Mouse (Mus musculus) CH12.LX (cell line): ENCODE data around the gene Nid2. TPM values are rescaled to one million over a fixed set of nuclear protein-coding genes. Genes with fewer than 3 reads are reported as not detected.
A peak's percentile ranks its signal among the peaks of the same experiment; 100 is the strongest.

Experiments
- DNase-seq: peaks from one replicate; pipeline ENCODE4 v3.0.0-alpha.2; 2013; ENCODE audit errors: extremely low read depth
- H3K27ac ChIP-seq: 2 replicates; pipeline ENCODE4 v1.5.1; 2012; ENCODE audit warnings: low read depth, mild to moderate bottlenecking, control low read depth, moderate library complexity; ENCODE audit not compliant: insufficient read depth
- H3K27me3 ChIP-seq: replicated peaks from 2 replicates; pipeline ENCODE3; 2012; ENCODE audit warnings: inconsistent platforms
- H3K36me3 ChIP-seq, 2 experiments: replicated peaks in 1 of 2; 2 replicates each; pipeline versions ENCODE3 to v1.6.1; 2012; ENCODE audit warnings: inconsistent platforms in 1 of 2, low read length in 1 of 2, mild to moderate bottlenecking in 1 of 2, mixed read lengths in 1 of 2, moderate library complexity in 1 of 2; ENCODE audit not compliant: control insufficient read depth in 1 of 2, insufficient read depth in 1 of 2
- H3K4me1 ChIP-seq, 2 experiments: 2 replicates each; pipeline ENCODE4 v1.6.1; 2012; ENCODE audit warnings: inconsistent platforms in 1 of 2, moderate library complexity in 1 of 2; ENCODE audit not compliant: insufficient read depth in 2 of 2, control insufficient read depth in 1 of 2
- H3K4me2 ChIP-seq: 2 replicates; pipeline ENCODE4 v1.6.1; 2012; ENCODE audit warnings: low read depth, mild to moderate bottlenecking, control low read depth; ENCODE audit not compliant: poor library complexity, insufficient read depth, severe bottlenecking
- H3K4me3 ChIP-seq, 3 experiments: fragments of 150-350 bp in 1 of 3; sonication (generic) in 1 of 3; replicated peaks in 1 of 3; 2 replicates each; pipeline versions ENCODE3 to v1.5.1; 2011 to 2012; ENCODE audit warnings: low read depth in 2 of 3, low read length in 2 of 3, mild to moderate bottlenecking in 2 of 3, moderate library complexity in 2 of 3, control low read depth in 1 of 3, improper control_type of control experiment in 1 of 3, inconsistent platforms in 1 of 3, mixed read lengths in 1 of 3; ENCODE audit not compliant: poor library complexity in 1 of 3
- H3K79me2 ChIP-seq: replicated peaks from 2 replicates; pipeline ENCODE4 v1.6.1; 2012; ENCODE audit warnings: mild to moderate bottlenecking, moderate library complexity; ENCODE audit not compliant: control insufficient read depth, poor library complexity, insufficient read depth, severe bottlenecking; ENCODE audit errors: extremely low read depth
- H3K9ac ChIP-seq: 2 replicates; pipeline ENCODE4 v1.6.1; 2012; ENCODE audit warnings: low read depth, mild to moderate bottlenecking, control low read depth, moderate library complexity; ENCODE audit not compliant: insufficient read depth
- H3K9me3 ChIP-seq: replicated peaks from 2 replicates; pipeline ENCODE3; 2012; ENCODE audit warnings: low read length, inconsistent platforms, mixed read lengths
- BHLHE40 ChIP-seq: IDR thresholded peaks from 2 replicates; pipeline ENCODE4 v1.6.1; 2011; ENCODE audit warnings: mild to moderate bottlenecking, low read depth, low read length, improper control_type of control experiment
- CTCF ChIP-seq, 2 experiments: IDR thresholded peaks in 1 of 2; conservative IDR thresholded peaks in 1 of 2; 2 replicates each; pipeline ENCODE4 v1.5.1; 2011 to 2012; ENCODE audit warnings: low read depth in 2 of 2, low read length in 2 of 2, improper control_type of control experiment in 1 of 2, inconsistent platforms in 1 of 2, mild to moderate bottlenecking in 1 of 2, moderate library complexity in 1 of 2
- E2F4 ChIP-seq: IDR thresholded peaks from 2 replicates; pipeline ENCODE4 v1.6.1; 2011; ENCODE audit warnings: low read depth, low read length, improper control_type of control experiment; ENCODE audit not compliant: insufficient replicate concordance
- ETS1 ChIP-seq: conservative IDR thresholded peaks from 2 replicates; pipeline ENCODE4 v1.6.1; 2012; ENCODE audit warnings: low read depth, mild to moderate bottlenecking, inconsistent platforms, low read length, improper control_type of control experiment, moderate library complexity
- HCFC1 ChIP-seq: IDR thresholded peaks from 2 replicates; pipeline ENCODE4 v1.6.1; 2012; ENCODE audit warnings: low read depth, mild to moderate bottlenecking, inconsistent platforms, low read length, improper control_type of control experiment
- IRF4 ChIP-seq: IDR thresholded peaks from 2 replicates; pipeline ENCODE4 v1.6.1; 2014; ENCODE audit warnings: low read depth, mild to moderate bottlenecking, inconsistent platforms, low read length, improper control_type of control experiment
- JUN ChIP-seq: IDR thresholded peaks from 2 replicates; pipeline ENCODE4 v1.6.1; 2011; ENCODE audit warnings: low read depth, mild to moderate bottlenecking, low read length, improper control_type of control experiment, moderate library complexity; ENCODE audit not compliant: insufficient read depth
- JUND ChIP-seq: conservative IDR thresholded peaks from 2 replicates; pipeline ENCODE4 v1.6.1; 2011; ENCODE audit warnings: low read depth, low read length, improper control_type of control experiment
- MAFK ChIP-seq: IDR thresholded peaks from 2 replicates; pipeline ENCODE4 v1.6.1; 2011; ENCODE audit warnings: low read length, improper control_type of control experiment; ENCODE audit not compliant: insufficient replicate concordance
- NRF1 ChIP-seq: IDR thresholded peaks from 2 replicates; pipeline ENCODE4 v1.6.1; 2014; ENCODE audit warnings: low read depth, mild to moderate bottlenecking, inconsistent platforms, low read length, improper control_type of control experiment, moderate library complexity
- PAX5 ChIP-seq: IDR thresholded peaks from 2 replicates; pipeline ENCODE4 v1.6.1; 2012; ENCODE audit warnings: low read length, inconsistent platforms, mixed read lengths
- POLR2A ChIP-seq: IDR thresholded peaks from 2 replicates; pipeline ENCODE4 v1.6.1; 2011; ENCODE audit warnings: low read depth, mild to moderate bottlenecking, improper control_type of control experiment, low read length
- RAD21 ChIP-seq: IDR thresholded peaks from 2 replicates; pipeline ENCODE4 v1.6.1; 2011; ENCODE audit warnings: low read depth, mild to moderate bottlenecking, low read length, improper control_type of control experiment, moderate library complexity
- SMC3 ChIP-seq: IDR thresholded peaks from 2 replicates; pipeline ENCODE4 v1.6.1; 2011; ENCODE audit warnings: low read depth, low read length, improper control_type of control experiment
- TCF12 ChIP-seq: IDR thresholded peaks from 2 replicates; pipeline ENCODE4 v1.6.1; 2014; ENCODE audit warnings: low read depth, mild to moderate bottlenecking, inconsistent platforms, low read length, improper control_type of control experiment
- UBTF ChIP-seq: IDR thresholded peaks from 2 replicates; pipeline ENCODE4 v1.6.1; 2012; ENCODE audit warnings: low read depth, mild to moderate bottlenecking, inconsistent platforms, low read length, improper control_type of control experiment, moderate library complexity
- USF1 ChIP-seq: IDR thresholded peaks from 2 replicates; pipeline ENCODE4 v1.6.1; 2014; ENCODE audit warnings: low read depth, mild to moderate bottlenecking, inconsistent platforms, low read length, improper control_type of control experiment
- ZC3H11A ChIP-seq: IDR thresholded peaks from 2 replicates; pipeline ENCODE4 v1.6.1; 2012; ENCODE audit warnings: low read depth, mild to moderate bottlenecking, inconsistent platforms, low read length, improper control_type of control experiment
- ZKSCAN1 ChIP-seq: IDR thresholded peaks from 2 replicates; pipeline ENCODE4 v1.6.1; 2012; ENCODE audit warnings: low read depth, inconsistent platforms, low read length, improper control_type of control experiment, borderline replicate concordance
- ZMIZ1 ChIP-seq: IDR thresholded peaks from 2 replicates; pipeline ENCODE4 v1.6.1; 2012; ENCODE audit warnings: low read depth, mild to moderate bottlenecking, inconsistent platforms, low read length, improper control_type of control experiment
- ZNF384 ChIP-seq: IDR thresholded peaks from 2 replicates; pipeline ENCODE4 v1.6.1; 2012; ENCODE audit warnings: low read depth, low read length, improper control_type of control experiment, inconsistent platforms
- dilution Hi-C: fragments of 300-500 bp; cut with MboI; formaldehyde crosslinking; loops from 2 replicates; pipeline ENCODE4 v1.14.3; 2020; ENCODE audit warnings: low sequenced_read_pairs; ENCODE audit not compliant: extremely low pct_unique_long_range_greater_than_20kb, extremely low pct_ligation_motif_present
- in situ Hi-C: fragments of 300-500 bp; cut with MboI; formaldehyde crosslinking; loops from 3 replicates; pipeline ENCODE4 v1.14.3; 2019; ENCODE audit warnings: low sequenced_read_pairs, low pct_ligation_motif_present, low pct_unique_long_range_greater_than_20kb, mixed read lengths
- polyA plus RNA-seq: library from polyadenylated mRNA; unstranded; fragments of >175 nt; gene quantifications from 2 replicates; pipeline ENCODE4 v1.2.1, GENCODE M21; 2012; ENCODE audit warnings: low read depth; ENCODE audit not compliant: insufficient read length
- total RNA-seq, 2 experiments: library from RNA; depleted of rRNA; stranded (reverse); fragments of 300-350 nt in 1 of 2; fragments of >200 nt in 1 of 2; gene quantifications; 2 replicates each; pipeline ENCODE4 v1.2.3; 2012 to 2014

The Nid2 gene
- total and polyA plus RNA-seq, 3 experiments, result 0.58 to 2.1 (median 1.3) TPM

DNA sequence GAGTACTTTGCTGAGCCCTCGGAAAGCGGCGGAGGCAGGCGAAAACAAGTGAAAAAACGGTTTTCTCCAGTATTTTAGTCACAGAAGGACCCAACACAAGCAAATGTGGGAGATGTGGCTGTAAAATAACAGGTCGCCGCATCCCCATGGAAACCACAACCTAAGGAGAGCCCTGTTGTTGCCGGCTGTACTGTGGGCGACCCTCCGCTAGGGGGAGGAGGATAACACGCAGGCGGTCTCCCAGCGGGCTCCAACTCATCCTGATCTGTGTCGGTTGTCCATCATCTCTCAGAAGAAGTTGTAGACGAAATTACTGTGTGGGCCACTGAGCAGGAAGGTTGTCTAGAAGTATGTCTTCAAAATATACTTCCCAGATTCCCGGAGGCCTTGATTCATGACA is 45.4 kb upstream of the Nid2 start (continued):
- TF ChIP-seq IRF4 (no peak), BHLHE40 (no peak), E2F4 (no peak)

DNA sequence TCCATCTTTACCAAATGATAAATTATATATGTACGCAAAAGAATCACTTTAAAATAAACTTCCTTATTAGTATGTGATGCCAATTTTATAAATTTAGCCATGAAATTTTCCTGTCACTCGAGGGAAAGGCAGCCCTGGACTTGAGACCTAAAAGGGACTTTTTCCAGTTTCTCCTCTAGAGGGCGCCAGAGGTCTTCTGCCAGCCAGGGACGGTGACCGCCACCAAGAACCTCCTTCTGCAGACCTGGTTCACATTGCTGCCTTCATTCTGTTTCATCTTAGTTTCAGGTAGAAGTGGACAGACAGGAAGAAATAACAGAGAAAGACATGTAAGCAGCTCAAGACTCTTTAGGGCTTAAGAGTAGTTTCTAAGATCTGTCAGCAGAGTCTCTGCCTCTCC is 44.6 kb upstream of the Nid2 start:
- Histone ChIP-seq H3K4me1 (peaks cover 3 to 5% of the 10 kb centered on the region in 2 experiments; a peak in 3 of 4 replicates), H3K27ac (no peak overlapping the region), H3K36me3 (no peaks in the 10 kb centered on the region), H3K79me2 (no peaks in the 10 kb centered on the region), H3K9ac (no peak overlapping the region), H3K4me2 (peak overlapping the region; percentile 85; the same call in 1 of the 2 replicates), H3K9me3 (peaks cover 2% of the 10 kb centered on the region), H3K4me3 (no peak overlapping the region), H3K27me3 (no peaks in the 10 kb centered on the region)
- DNase-seq, result peak; percentile 71
- dilution Hi-C loops (no loop called here), in situ Hi-C loops (loop anchor here (5.0 to 25.0 kb wide), 4 partner anchors 131 to 531 kb away; no protein-coding TSS in a partner anchor)
- TF ChIP-seq HCFC1, result no peak
- no peak for TF ChIP-seq MAFK
- peak; percentile 83 for TF ChIP-seq SMC3
- no peak for TF ChIP-seq USF1
- no peak for TF ChIP-seq ZNF384
- no peak for TF ChIP-seq PAX5
- no peak for TF ChIP-seq POLR2A
- TF ChIP-seq JUN, result no peak
- TF ChIP-seq NRF1, result no peak
- TF ChIP-seq ZKSCAN1, result no peak
- no peak for TF ChIP-seq ZMIZ1
- no peak for TF ChIP-seq BHLHE40
- TF ChIP-seq RAD21, result peak; percentile 93
- peak; percentile 62 for TF ChIP-seq ZC3H11A
- peak; percentile 74 to 92 for TF ChIP-seq CTCF (conservative IDR thresholded peaks at IDR 0.05 in 1 of 2, IDR thresholded peaks at IDR 0.05 in 1 of 2; ENCODE audit: low read depth in 2 of 2, low read length in 2 of 2)
- TF ChIP-seq ETS1, result no peak
- no peak for TF ChIP-seq UBTF
- TF ChIP-seq IRF4, result no peak; the same call in 1 of the 2 replicates
- no peak for TF ChIP-seq JUND
- TF ChIP-seq TCF12, result no peak
